Mouse (Mus musculus): ENCODE results near the gene Pcgf2.
"Not testable (repeated sequence)": the region's sequence is repeated elsewhere in the genome, so short reads cannot be mapped to it uniquely, and the experiment has no call there.

The Pcgf2 gene

GRCm38 (mm10) chr11:97668160-97668559, 32.1 kb downstream of the Pcgf2 start:
- DNase-seq (ENCODE audit: low read depth, low spot score) = peak; percentile 56

- DNase-seq (ENCODE audit: low read depth, low spot score) = no peak
These were observed 33.5 kb downstream of the Pcgf2 start for GRCm38 (mm10) chr11:97666794-97667193.

- DNase-seq (ENCODE audit: low read depth, low spot score) = no peak
These were observed 34.1 kb downstream of the Pcgf2 start for GRCm38 (mm10) chr11:97666221-97666620.

GRCm38 (mm10) chr11:97665431-97665830, 34.9 kb downstream of the Pcgf2 start:
- no peak for DNase-seq (ENCODE audit: low read depth, low spot score)

GRCm38 (mm10) chr11:97664771-97665240, 35.5 kb downstream of the Pcgf2 start:
- no peak for DNase-seq (ENCODE audit: low read depth, low spot score)

- DNase-seq (ENCODE audit: low read depth, low spot score) = no peak
These were observed 36.0 kb downstream of the Pcgf2 start for GRCm38 (mm10) chr11:97664339-97664665.

GRCm38 (mm10) chr11:97663528-97664338, 36.6 kb downstream of the Pcgf2 start:
- DNase-seq (ENCODE audit: low read depth, low spot score) = no peak

DNA sequence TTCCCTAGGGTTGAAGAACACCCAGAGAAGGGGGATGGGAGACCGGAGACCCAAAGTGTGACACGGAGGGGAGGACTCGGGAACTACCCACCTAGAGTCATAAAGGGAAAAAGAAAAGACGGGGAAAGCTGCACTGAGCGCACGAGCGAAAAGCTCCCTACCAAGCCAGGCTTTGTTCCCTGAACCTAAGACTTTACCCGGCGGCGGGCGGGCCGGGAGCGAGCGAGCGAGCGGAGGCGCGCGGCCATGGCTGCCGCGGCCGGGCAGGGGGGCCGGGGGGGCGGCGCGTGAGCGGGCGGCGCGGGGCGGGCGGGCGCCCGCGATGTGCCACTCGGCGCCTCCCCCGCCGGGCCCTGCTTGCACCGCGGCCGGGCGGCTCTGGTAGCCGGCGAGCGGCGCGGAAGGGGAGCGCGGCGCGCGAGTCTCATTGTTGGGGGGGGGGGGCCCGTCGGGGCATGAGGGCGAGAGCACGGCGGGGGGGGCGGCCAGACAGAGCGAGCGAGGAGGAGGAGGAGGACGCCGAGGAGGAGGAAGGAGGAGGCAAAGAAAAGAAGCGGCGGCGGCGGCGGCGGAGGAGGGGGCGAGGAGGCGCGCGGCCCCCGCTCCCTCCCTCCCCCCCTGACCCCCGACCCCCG, 37.3 kb downstream of the Pcgf2 start, which contains the start of gene Mllt6:
Mllt6 (plus strand) TSS at position 522 of the 635 bp plus-strand sequence.
- peak; percentile 63 for DNase-seq (ENCODE audit: low read depth, low spot score)

- no peak for DNase-seq (ENCODE audit: low read depth, low spot score)
These were observed 37.9 kb downstream of the Pcgf2 start for GRCm38 (mm10) chr11:97662207-97662892.

GRCm38 (mm10) chr11:97661648-97662133, 38.6 kb downstream of the Pcgf2 start:
- peak; percentile 76 for DNase-seq (ENCODE audit: low read depth, low spot score)

DNA sequence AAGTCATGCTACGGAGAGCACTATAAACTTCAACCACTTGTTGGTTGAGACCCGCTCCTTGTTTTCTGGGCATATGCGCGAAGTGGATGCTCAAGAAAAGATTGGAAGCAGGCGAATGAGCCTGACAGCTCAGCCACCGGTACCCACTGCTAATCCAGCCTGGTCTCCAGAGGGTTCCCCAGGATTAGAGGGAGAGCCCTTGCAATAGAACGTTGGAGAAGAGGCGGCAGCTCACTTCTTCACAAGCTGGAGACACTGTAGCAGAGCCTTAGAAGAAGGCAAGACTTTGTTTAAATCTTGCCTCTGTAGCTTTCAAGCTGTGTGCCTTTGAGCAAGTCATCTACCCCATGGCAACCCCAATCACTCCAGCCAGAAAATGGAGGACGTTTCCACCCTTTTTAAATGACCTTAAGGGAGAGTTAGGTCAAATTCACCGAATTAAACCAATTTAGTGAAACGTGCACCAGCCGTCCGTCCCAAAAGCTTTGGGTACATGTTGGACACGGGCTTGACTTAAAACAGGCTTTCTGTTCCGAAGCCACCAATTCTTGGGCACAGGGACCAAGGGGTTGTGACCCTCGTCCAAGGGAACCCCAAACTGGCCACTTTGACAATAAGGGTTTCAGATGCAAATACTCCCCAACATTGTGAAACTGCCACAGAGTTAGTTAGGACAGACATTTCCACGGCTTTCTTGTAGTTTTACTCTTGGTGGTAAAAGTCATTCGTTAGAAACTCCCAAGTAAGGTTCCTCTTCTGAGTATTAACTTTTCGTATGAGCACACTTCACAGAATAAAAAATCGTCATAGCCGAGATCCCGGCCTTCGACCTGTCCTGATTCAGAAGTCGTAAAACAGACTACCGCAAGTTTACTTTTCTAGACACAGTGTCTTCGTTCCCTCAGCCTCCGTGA, 39.3 kb downstream of the Pcgf2 start:
- DNase-seq (ENCODE audit: low read depth, low spot score) = no peak

DNA sequence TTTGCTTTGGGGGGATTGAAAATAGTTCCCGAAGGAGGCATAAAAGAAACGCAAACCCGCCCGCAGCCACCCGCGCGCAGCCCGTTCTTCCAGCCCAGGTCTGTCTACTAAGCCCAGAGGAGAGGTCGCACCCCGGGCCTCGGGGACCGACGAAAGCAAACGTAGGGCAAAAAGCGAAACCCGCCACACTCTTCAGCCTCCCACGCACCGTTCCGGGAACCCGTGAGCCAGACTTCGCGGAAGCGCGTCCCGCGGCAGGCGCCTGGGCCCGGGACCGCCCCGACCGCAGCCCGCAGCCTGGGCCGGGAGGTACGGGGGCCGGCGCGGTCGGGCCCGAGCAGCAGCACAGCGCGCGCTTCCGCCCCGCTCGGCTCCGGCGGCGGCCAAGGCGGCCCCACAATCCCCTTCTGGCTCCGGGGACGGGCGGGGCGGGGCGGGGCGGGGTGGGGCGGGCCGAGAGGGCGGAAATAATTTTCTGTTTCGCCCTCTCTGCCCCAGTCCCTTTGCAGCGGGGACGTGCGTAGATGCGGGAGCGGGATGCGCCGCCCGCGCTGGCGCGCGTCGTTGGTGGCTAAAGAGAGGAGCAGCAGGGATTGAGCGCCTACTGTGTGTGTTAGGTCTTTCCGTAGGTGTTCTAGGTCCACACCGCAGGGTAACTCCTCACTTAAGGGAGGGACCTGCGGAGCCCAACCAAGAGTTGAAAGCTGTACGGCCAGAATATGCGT, 40.1 kb downstream of the Pcgf2 start:
- DNase-seq (ENCODE audit: low read depth, low spot score) = peak; percentile 72

DNA sequence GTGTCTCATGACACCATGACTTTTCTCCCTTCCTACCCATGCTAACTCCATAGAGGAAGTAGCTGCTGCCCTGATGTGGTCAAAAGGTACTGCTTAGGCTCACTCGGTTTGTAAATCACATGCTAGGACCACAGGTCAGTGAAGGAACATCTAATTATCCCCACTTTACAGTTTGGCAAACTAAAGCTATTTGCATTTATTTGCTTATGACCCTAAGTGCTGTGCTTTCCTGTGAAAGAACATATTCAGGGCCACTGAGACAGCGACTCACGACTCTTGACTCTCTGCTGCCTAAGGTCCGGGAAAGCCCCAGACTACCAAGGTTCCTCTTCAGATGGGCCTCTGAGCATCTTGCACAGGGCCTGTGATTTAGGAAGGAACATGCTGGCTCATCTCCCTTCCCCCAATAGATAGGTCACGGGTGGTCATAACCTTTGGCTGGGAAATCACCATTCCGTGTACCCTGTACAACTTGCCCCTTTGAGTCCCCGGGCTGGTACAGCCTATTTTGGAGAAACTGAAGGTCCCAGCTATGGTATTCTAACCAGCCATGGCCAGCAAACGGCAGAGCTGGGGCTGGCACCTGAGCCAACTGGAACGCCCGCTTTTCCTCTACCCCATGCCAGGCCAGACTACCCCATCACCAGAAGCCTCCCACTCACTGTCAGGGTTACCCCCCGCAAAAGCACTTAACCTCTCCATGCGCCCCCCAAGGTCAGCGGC, 40.9 kb downstream of the Pcgf2 start:
- DNase-seq (ENCODE audit: low read depth, low spot score) = no peak

- DNase-seq (ENCODE audit: low read depth, low spot score) = no peak
These were observed 41.5 kb downstream of the Pcgf2 start for GRCm38 (mm10) chr11:97658751-97659266.

- DNase-seq (ENCODE audit: low read depth, low spot score) = not testable (repeated sequence)
These were observed 42.3 kb downstream of the Pcgf2 start for GRCm38 (mm10) chr11:97657967-97658366.

- DNase-seq (ENCODE audit: low read depth, low spot score) = no peak
These were observed 42.9 kb downstream of the Pcgf2 start for GRCm38 (mm10) chr11:97657184-97657945.

- DNase-seq (ENCODE audit: low read depth, low spot score) = no peak
These were observed 43.9 kb downstream of the Pcgf2 start for GRCm38 (mm10) chr11:97656269-97656971.

GRCm38 (mm10) chr11:97654210-97654609, 46.1 kb downstream of the Pcgf2 start:
- no peak for DNase-seq (ENCODE audit: low read depth, low spot score)

Measured in skeletal muscle tissue, adult 2 months (tissue).